Mouse (Mus musculus): ENCODE data around the gene Slc6a11. TPM values are rescaled to one million over a fixed set of nuclear protein-coding genes. Genes with fewer than 3 reads are reported as not detected.

The Slc6a11 gene
- total and polyA plus RNA-seq, 2 experiments from 2014 or later = not detected

DNA sequence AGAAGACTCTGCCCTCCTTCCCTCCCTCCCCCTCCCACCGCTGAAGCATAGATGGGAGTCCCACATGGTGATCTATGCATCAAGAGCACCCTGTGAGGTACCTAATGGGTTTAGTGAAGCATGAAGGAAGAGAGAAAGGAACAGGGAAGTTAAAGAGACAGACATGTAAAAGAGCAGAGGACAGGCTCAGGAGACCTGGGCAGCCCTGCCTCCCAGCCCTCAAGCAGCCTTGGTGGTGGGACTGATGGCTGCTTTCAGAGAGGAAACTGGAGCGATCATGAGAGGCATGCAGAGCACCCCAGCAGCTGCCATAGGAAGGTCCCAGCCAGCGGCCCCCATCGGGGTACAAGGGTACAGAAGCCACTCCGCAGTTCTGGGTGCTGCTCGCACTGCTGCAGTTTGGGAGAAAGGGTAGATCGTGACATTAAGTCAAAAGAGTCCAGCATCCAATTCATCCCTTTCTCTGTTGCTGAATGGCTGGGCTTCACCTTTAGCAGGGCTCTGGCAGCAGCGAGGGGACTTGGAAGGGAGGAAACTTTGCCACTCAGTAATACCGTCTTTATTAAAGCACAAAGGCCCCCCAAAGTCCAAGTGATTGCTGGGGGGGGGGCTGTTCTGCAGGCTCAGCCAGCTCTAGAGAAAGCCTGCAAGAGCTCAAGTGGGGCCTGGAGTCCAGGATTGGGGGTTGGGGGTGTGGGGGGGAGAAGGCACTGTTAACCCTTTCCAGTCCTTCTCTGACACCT is 43.5 kb downstream of the Slc6a11 start:
- TF ChIP-seq CTCF (IDR thresholded peaks at IDR 0.05; ENCODE audit: low read depth) (no peak), EP300 (IDR thresholded peaks at IDR 0.05; ENCODE audit: low read depth) (no peak)
- no peak for ATAC-seq (ENCODE audit: insufficient read depth, low read depth)

DNA sequence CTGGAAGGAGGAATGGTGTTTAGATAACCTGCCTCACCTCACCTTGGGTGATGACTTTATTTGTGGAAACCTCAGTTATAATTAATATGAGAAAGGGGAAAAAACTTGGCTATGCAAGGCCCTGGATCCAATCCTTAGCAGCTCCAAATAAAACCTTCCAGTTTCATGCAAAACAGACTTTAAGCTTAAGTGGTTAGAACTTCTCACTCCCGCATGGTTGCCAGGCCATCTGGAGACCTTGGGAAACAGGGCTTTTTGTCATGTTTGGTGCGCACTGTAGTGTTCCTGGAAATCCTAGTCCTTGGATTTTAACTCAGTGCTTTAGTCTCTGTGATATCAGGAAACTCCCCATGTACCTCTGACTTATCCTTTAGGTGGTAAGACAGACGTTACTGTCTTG is 47.1 kb downstream of the Slc6a11 start:
- Histone ChIP-seq H3K9me3 (replicated peaks; ENCODE audit: control insufficient read depth, low read length) (no peaks in the 10 kb centered on the region), H3K4me2 (ENCODE audit: low read depth, low read length) (no peak overlapping the region), H3K27me3 (ENCODE audit: control insufficient read depth, insufficient read depth, low read length) (peaks cover 12% of the 10 kb centered on the region; the same call in 1 of the 2 replicates), H3K9ac (replicated peaks; ENCODE audit: low read depth, low read length) (no peak overlapping the region), H3K4me1 (ENCODE audit: control insufficient read depth, insufficient read depth) (no peaks in the 10 kb centered on the region), H3K27ac (ENCODE audit: low read depth) (no peak overlapping the region), H3K4me3 (ENCODE audit: low read depth, low read length) (no peak overlapping the region), H3K36me3 (replicated peaks; ENCODE audit: control insufficient read depth, insufficient read depth, low read length) (no peaks in the 10 kb centered on the region)
- 63% methylated on average over 3 of the region's 3 CpGs for WGBS
- DNase-seq (ENCODE audit: low spot score) = no peak
- no peak for TF ChIP-seq EP300 (IDR thresholded peaks at IDR 0.05; ENCODE audit: low read depth)
- TF ChIP-seq CTCF (IDR thresholded peaks at IDR 0.05; ENCODE audit: low read depth) = no peak
- no peak for ATAC-seq (ENCODE audit: insufficient read depth, low read depth)

More for the DNA sequence above, 43.5 kb downstream of the Slc6a11 start:
- WGBS = 9% methylated on average over 9 of the region's 9 CpGs
- no peak overlapping the region for H3K4me3 ChIP-seq (ENCODE audit: low read depth, low read length)
- H3K36me3 ChIP-seq (replicated peaks; ENCODE audit: control insufficient read depth, insufficient read depth, low read length) = no peaks in the 10 kb centered on the region
- H3K27me3 ChIP-seq (ENCODE audit: control insufficient read depth, insufficient read depth, low read length) = peaks cover 12% of the 10 kb centered on the region; the same call in 1 of the 2 replicates
- DNase-seq (ENCODE audit: low spot score) = no peak
- H3K27ac ChIP-seq (ENCODE audit: low read depth) = no peak overlapping the region
- H3K9me3 ChIP-seq (replicated peaks; ENCODE audit: control insufficient read depth, low read length) = no peaks in the 10 kb centered on the region
- H3K4me1 ChIP-seq (ENCODE audit: control insufficient read depth, insufficient read depth) = no peaks in the 10 kb centered on the region
- H3K9ac ChIP-seq (replicated peaks; ENCODE audit: low read depth, low read length) = no peak overlapping the region
- no peak overlapping the region for H3K4me2 ChIP-seq (ENCODE audit: low read depth, low read length)

DNA sequence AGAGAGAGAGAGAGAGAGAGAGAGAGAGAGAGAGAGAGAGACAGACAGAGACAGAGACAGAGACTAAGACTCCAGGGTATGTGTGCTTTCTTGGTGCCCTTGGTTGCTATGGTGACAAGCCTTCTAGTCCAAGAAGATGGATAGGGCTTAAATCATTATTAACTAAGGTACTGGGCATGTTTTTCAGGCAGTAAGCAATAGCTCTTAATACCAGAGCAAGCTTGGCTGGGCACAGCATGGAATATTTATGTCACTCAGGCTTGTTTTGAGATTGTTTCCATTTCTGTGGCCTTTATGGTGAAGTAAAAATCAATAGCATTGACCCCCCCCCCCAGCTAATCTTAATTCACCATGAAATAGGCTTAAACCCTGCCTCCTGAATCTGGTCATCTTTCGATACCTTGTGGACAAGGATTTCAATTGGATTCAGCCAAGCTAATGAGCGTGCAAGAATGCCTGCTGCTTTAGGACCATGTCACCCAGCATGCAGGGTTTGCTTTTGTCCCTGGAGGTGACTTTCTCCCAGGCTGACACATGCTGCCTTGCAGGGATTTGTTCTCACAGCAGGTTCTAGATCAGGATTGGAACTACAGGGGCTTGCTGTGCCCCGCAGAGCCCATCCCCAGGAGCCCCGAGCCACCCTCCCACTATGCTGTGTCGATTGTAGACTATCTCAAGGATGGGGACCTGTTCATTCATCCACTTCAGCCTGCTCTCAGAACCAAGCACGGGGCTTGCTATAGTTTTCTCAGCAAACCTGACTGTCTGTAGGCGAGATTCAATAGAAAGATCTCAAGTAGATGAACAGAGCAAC is 51.5 kb downstream of the Slc6a11 start:
- no peaks in the 10 kb centered on the region for H3K36me3 ChIP-seq (replicated peaks; ENCODE audit: control insufficient read depth, insufficient read depth, low read length)
- no peak for DNase-seq (ENCODE audit: low spot score)
- H3K27me3 ChIP-seq (ENCODE audit: control insufficient read depth, insufficient read depth, low read length) = no peaks in the 10 kb centered on the region
- no peak overlapping the region for H3K27ac ChIP-seq (ENCODE audit: low read depth)
- no peaks in the 10 kb centered on the region for H3K9me3 ChIP-seq (replicated peaks; ENCODE audit: control insufficient read depth, low read length)
- TF ChIP-seq CTCF (IDR thresholded peaks at IDR 0.05; ENCODE audit: low read depth) (no peak), EP300 (IDR thresholded peaks at IDR 0.05; ENCODE audit: low read depth) (no peak)
- H3K4me1 ChIP-seq (ENCODE audit: control insufficient read depth, insufficient read depth) = no peaks in the 10 kb centered on the region
- ATAC-seq (ENCODE audit: insufficient read depth, low read depth) = no peak
- 65% methylated on average over 7 of the region's 7 CpGs for WGBS
- no peak overlapping the region for H3K9ac ChIP-seq (replicated peaks; ENCODE audit: low read depth, low read length)
- H3K4me2 ChIP-seq (ENCODE audit: low read depth, low read length) = no peak overlapping the region
- H3K4me3 ChIP-seq (ENCODE audit: low read depth, low read length) = no peak overlapping the region

DNA sequence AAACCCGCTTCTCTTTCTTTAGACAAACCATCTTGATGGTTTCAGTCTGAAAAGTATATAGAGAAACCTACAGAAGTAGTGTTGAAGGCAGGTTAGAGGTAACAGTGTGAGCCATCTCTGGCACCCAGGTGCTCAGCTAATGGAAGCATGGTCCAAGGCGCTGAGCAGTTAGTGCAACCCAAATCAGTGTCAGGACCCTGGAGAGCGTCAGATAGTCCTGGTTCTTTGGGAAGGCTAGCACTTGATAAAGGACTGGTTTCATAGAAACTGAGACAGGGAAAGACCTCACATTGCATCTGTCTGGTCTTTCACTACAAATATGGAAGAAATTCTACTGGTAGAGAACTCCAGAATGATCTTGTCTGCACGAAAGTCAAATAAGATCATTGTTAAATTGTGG is 56.1 kb downstream of the Slc6a11 start:
- no peak overlapping the region for H3K27ac ChIP-seq (ENCODE audit: low read depth)
- no peaks in the 10 kb centered on the region for H3K4me1 ChIP-seq (ENCODE audit: control insufficient read depth, insufficient read depth)
- no peaks in the 10 kb centered on the region for H3K36me3 ChIP-seq (replicated peaks; ENCODE audit: control insufficient read depth, insufficient read depth, low read length)
- no peak overlapping the region for H3K4me3 ChIP-seq (ENCODE audit: low read depth, low read length)
- no peaks in the 10 kb centered on the region for H3K27me3 ChIP-seq (ENCODE audit: control insufficient read depth, insufficient read depth, low read length)
- ATAC-seq (ENCODE audit: insufficient read depth, low read depth) (no peak), DNase-seq (ENCODE audit: low spot score) (peak; percentile 8)
- no peak overlapping the region for H3K9ac ChIP-seq (replicated peaks; ENCODE audit: low read depth, low read length)
- 46% methylated on average over 4 of the region's 4 CpGs for WGBS
- H3K4me2 ChIP-seq (ENCODE audit: low read depth, low read length) = no peak overlapping the region
- peaks cover 4% of the 10 kb centered on the region; the same call in 1 of the 2 replicates for H3K9me3 ChIP-seq (replicated peaks; ENCODE audit: control insufficient read depth, low read length)
- TF ChIP-seq CTCF (IDR thresholded peaks at IDR 0.05; ENCODE audit: low read depth) (no peak), EP300 (IDR thresholded peaks at IDR 0.05; ENCODE audit: low read depth) (no peak)

DNA sequence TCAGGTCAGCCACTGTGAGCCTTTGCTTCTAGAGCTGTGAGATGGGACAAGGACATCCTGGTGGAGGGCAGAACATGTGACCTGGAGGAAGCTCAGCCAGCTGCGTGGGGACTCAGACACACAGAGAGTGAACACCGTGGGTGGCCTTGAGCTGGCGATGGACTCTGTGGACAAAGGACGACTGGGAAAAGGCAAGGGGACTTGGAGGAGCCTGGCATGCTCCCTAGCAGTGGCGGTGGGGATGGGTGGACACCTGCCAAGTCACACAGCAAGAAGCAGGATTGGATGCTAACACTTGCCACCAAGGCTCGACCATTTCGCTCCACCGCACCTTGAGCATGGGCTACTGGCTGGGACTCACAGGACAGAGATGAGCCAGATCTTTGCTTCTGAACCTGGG is 57.8 kb downstream of the Slc6a11 start:
- H3K9ac ChIP-seq (replicated peaks; ENCODE audit: low read depth, low read length) = no peak overlapping the region
- DNase-seq (ENCODE audit: low spot score) (no peak), ATAC-seq (ENCODE audit: insufficient read depth, low read depth) (no peak)
- no peaks in the 10 kb centered on the region for H3K36me3 ChIP-seq (replicated peaks; ENCODE audit: control insufficient read depth, insufficient read depth, low read length)
- no peak overlapping the region for H3K4me3 ChIP-seq (ENCODE audit: low read depth, low read length)
- no peak overlapping the region for H3K4me2 ChIP-seq (ENCODE audit: low read depth, low read length)
- H3K9me3 ChIP-seq (replicated peaks; ENCODE audit: control insufficient read depth, low read length) = peaks cover 4% of the 10 kb centered on the region; the same call in 1 of the 2 replicates
- H3K27ac ChIP-seq (ENCODE audit: low read depth) = no peak overlapping the region
- 68% methylated on average over 8 of the region's 8 CpGs for WGBS
- H3K4me1 ChIP-seq (ENCODE audit: control insufficient read depth, insufficient read depth) = no peaks in the 10 kb centered on the region
- TF ChIP-seq CTCF (IDR thresholded peaks at IDR 0.05; ENCODE audit: low read depth) = no peak
- TF ChIP-seq EP300 (IDR thresholded peaks at IDR 0.05; ENCODE audit: low read depth) = no peak
- no peaks in the 10 kb centered on the region for H3K27me3 ChIP-seq (ENCODE audit: control insufficient read depth, insufficient read depth, low read length)
